Mouse (Mus musculus): ENCODE data around the gene Nckap5.

Nckap5 gene

GRCm38 (mm10) chr1:126764201-126764600, 66.4 kb downstream of the Nckap5 start:
- DNase-seq = no peak

GRCm38 (mm10) chr1:126763192-126763591, 67.4 kb downstream of the Nckap5 start:
- no peak for DNase-seq

- no peak for DNase-seq
Observed at GRCm38 (mm10) chr1:126760386-126760785, 70.2 kb downstream of the Nckap5 start.

GRCm38 (mm10) chr1:126755682-126756081, 74.9 kb downstream of the Nckap5 start:
- DNase-seq = no peak

GRCm38 (mm10) chr1:126753611-126754010, 77.0 kb downstream of the Nckap5 start:
- DNase-seq = no peak

DNA sequence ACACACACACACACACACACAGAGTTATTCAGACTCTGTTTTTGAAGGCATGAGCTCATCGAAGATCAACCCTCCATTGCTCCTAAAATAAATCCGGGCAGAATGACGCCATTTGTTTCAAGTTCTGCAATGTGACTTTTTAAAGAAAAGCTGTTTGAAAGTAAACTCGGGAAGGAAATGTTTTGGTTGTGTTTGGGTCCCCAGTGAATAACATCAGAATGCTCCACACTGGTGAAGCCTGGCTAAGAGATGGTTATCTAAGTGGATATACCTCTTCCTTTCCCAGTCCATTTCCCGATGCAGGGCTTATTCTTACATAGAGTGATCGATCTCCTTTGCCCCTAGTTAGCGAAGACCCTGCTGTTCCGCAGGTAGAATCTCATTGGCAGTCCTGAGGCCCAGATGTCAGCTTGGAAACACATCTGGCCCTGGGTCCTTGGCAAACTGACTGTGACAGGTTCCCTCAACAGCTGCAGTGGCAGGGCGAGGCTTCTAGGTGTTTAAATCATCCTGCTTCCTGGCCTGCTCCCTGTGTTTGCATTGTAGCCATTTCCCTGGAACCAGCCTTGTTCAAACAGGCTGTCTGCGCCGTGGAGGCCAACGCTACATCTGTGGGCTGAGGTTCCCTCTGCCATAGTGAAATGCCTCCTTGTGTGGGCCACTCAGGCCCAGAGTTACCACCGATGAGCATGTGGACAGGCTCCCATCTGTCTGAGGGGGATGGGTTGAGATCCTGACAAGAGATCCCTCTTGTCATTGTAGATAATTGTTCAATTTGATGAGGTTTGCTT, 78.2 kb downstream of the Nckap5 start:
- DNase-seq = no peak

GRCm38 (mm10) chr1:126751137-126751536, 79.5 kb downstream of the Nckap5 start:
- no peak for DNase-seq

DNA sequence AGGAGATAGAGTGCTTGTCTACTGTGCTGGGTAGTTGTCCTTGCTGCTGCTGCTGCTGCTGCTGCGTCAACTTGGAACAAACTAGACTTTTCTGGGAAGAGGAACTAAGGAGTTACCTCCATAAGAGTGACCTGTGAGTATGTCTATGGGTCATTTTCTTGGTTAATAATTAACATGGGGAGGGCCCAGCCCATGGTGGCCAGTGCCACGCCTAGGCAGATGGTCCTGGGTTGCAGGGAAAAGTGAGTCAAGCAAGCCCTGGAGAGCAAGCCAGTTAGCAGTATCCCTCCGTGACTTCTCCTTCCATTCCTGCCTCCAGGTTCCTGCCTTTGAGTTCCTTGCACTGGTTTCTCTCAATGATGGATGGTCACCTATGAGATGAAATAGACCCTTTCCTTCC, 80.4 kb downstream of the Nckap5 start:
- DNase-seq = no peak

DNA sequence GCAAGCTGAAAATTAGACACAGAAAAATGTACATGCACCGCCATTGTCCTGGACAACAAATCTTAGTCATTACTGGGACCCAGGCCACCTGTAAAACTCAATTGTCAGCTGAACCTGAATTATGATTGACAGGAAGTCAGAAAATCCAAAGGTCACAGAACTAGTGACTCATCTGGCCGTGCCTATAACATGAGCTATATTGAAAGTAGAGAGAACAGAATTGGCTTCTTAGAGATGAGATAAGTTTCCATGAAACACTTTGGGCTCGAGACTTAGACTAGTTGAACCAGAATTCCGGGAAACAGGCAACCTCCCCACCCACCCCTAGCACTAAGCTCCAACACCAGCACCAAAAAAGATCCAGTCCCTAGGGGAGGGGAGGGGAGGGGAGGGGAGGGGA, 82.7 kb downstream of the Nckap5 start:
- no peak for DNase-seq

DNA sequence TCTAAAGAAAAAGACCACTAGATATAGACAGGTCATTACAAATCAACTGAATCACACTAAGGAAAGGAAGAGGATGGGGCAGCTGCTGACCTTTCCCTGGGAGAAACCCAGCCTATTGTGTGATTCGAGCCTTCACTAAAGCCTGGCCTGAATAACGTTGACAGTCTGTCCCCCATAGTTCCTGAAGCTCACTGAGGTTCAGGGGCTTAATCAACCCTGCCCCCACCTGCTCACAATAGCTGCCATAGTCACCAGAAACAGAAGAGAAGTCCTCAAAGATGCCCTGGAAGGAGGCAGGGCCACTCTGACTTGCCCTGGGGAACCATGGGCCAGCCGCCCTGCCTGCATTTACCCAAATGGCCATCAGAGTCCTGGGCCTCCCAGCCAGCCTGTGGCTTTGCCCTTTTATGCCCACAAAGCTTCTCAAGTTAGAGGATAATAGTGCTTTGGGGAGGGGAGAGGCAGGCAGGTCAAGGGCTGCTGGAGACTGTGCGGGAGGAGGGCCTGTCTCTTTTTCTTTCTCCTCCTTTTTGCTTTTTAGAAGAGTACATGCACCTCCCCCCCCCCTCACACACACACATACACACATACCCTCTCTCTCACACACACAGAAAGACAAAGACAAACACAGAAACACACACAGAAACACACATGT, 85.0 kb downstream of the Nckap5 start:
- DNase-seq = no peak

- no peak for DNase-seq
Observed at GRCm38 (mm10) chr1:126744631-126745305, 85.8 kb downstream of the Nckap5 start.

DNA sequence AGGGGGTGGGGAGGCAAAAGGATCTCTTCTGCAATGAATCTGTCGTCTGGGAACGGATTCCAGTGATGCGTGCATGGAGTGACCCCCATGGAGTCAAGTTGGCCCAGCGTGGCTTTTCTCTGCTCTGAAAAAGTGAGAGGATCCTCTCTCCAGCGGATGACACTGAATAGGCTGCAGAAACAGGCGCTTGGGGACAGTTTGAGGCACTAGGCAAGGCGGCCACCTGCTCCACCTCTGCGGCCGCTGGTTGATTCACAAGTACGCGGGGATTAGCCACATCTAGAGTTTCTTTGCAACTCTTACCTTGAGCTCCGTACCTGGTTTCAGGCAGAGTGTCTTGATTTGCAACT, 92.3 kb downstream of the Nckap5 start:
- DNase-seq = no peak

- DNase-seq = peak; percentile 45 to 68
Observed at GRCm38 (mm10) chr1:126737554-126738290, 92.9 kb downstream of the Nckap5 start.

GRCm38 (mm10) chr1:126731691-126732090, 98.9 kb downstream of the Nckap5 start:
- no peak for DNase-seq

DNA sequence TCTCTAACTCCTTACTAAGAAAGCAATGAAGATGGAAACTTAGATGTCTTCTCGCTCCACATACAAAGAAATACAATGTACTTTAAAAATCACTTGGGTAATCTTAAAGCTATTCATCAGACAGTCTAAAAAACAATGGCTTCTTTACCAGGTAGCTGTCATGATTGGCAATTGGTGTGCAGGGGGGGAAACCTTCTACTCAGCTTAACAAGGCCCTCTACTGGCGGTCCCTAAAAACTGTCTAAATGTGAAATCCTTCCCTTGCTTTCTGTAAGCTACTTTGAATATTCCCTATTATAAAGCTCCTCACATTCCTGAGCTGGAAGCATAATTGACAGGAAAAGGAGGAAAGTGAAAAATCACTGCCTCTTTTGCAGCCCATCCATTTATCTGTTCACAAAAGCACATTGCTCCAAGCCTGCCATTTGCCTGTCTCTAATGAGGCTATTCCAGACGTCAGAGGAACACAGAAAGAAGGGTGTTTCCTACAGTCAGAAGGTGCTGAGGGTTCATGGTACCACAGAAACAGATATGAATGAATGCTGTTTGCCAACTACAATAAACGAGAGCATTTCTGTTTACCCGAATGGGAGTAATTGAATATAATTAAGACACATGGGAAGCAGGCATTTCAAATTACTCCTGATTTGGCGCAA, 104.1 kb downstream of the Nckap5 start:
- DNase-seq = no peak

- DNase-seq = no peak
Observed at GRCm38 (mm10) chr1:126725628-126726367, 104.8 kb downstream of the Nckap5 start.

DNA sequence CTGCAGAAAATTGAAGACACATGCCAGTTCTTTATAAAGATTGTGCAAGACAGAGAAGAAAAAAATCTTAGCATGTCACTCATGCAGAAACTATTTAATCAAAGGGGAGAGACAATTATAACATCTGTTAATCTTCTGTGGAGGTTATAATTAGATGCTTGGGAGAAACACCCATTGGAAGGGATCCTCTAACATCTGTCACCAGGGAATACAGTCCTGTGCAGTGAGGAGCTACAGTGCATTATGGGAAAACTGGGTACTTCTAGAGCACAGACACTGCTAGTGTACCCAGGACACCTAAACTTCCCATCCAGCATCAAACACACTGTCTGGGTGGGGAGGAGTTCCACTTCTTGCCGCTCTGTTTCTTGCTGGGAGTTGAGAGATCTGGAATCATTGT, 108.7 kb downstream of the Nckap5 start:
- no peak for DNase-seq

GRCm38 (mm10) chr1:126719733-126720348, 110.8 kb downstream of the Nckap5 start:
- no peak for DNase-seq

DNA sequence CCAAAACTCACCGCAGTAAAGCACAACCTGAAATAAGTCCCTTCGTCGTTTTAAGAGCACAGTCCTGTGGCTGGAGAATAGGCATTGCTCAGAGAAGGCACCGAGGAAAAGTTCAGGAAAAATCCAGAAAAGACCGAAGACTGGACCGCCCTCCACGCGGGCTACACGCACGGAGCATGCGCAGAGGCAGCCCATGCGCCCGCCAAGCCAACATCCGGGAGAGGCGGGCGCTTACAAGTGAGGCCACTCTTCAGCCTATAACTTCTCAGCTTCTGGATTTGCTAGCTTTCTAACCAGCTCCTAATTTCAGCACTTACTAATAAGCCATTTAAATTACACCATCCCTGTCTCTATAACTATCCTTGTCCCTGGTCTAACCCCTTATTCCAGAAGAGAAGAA, 124.0 kb downstream of the Nckap5 start:
- no peak for DNase-seq

GRCm38 (mm10) chr1:126700978-126701320, 129.7 kb downstream of the Nckap5 start:
- DNase-seq = no peak

Measured in kidney, postnatal 4 days (tissue).